Mouse (Mus musculus) heart, postnatal 0 days (tissue): ENCODE data around the gene Mrpl53. TPM values are rescaled to one million over a fixed set of nuclear protein-coding genes. Genes with fewer than 3 reads are reported as not detected.

Experiments
- ATAC-seq: fragments of 200-750 bp; cut with Nextera tagmentation; 2 replicates; pipeline ENCODE4 v1.8.0; 2017; ENCODE audit warnings: low read depth, moderate number of reproducible peaks, moderate library complexity; ENCODE audit not compliant: insufficient read depth
- DNase-seq: peaks from one replicate; pipeline ENCODE4 v3.0.0-alpha.2; 2016; ENCODE audit warnings: low spot score
- H3K27ac ChIP-seq: fragments of 300-500 bp; sonication (generic); 2 replicates; pipeline ENCODE4 v1.5.1; 2014; ENCODE audit warnings: low read depth, mild to moderate bottlenecking
- H3K27me3 ChIP-seq: fragments of 300-500 bp; sonication (generic); 2 replicates; pipeline ENCODE4 v1.6.1; 2014; ENCODE audit warnings: low read length, mixed read lengths; ENCODE audit not compliant: control insufficient read depth, insufficient read depth
- H3K36me3 ChIP-seq: fragments of 300-500 bp; sonication (generic); replicated peaks from 2 replicates; pipeline ENCODE4 v1.6.1; 2014; ENCODE audit warnings: low read length, mixed read lengths; ENCODE audit not compliant: control insufficient read depth, insufficient read depth
- H3K4me1 ChIP-seq: fragments of 300-500 bp; sonication (generic); 2 replicates; pipeline ENCODE4 v1.6.1; 2014; ENCODE audit warnings: antibody characterized with exemption; ENCODE audit not compliant: control insufficient read depth, insufficient read depth
- H3K4me2 ChIP-seq: fragments of 300-500 bp; sonication (generic); 2 replicates; pipeline ENCODE4 v1.6.1; 2014; ENCODE audit warnings: low read depth, mild to moderate bottlenecking, low read length, moderate library complexity
- H3K4me3 ChIP-seq: fragments of 300-500 bp; sonication (generic); 2 replicates; pipeline ENCODE4 v1.5.1; 2014; ENCODE audit warnings: low read depth, low read length
- H3K9ac ChIP-seq: fragments of 300-500 bp; sonication (generic); replicated peaks from 2 replicates; pipeline ENCODE4 v1.6.1; 2014; ENCODE audit warnings: low read depth, low read length, mixed read lengths
- H3K9me3 ChIP-seq: fragments of 300-500 bp; sonication (generic); replicated peaks from 2 replicates; pipeline ENCODE4 v1.6.1; 2016; ENCODE audit warnings: low read length; ENCODE audit not compliant: control insufficient read depth
- CTCF ChIP-seq: IDR thresholded peaks from 2 replicates; pipeline ENCODE4 v1.5.1; 2016; ENCODE audit warnings: antibody characterized with exemption, control low read depth, low read depth
- EP300 ChIP-seq: IDR thresholded peaks from 2 replicates; pipeline ENCODE4 v1.6.1; 2016; ENCODE audit warnings: antibody characterized with exemption, low read depth
- WGBS: fragments of 180-500 bp; shearing (Covaris S2); extraction: QIAGEN DNeasy Blood & Tissue Kit; methylation state at CpG from one replicate; pipeline ENCODE4 v1.1.7; 2014; 5-methylcytosine and 5-hydroxymethylcytosine counted together
- polyA plus RNA-seq: library from polyadenylated mRNA; unstranded; fragments of >200 nt; fragmentation: Nextera tagmentation; extraction: Ambion mirVana; gene quantifications from 2 replicates; pipeline ENCODE4 v1.2.1, GENCODE M21; 2015
- total RNA-seq: library from RNA; depleted of rRNA; stranded (reverse); fragments of >200 nt; gene quantifications from 2 replicates; pipeline ENCODE4 v1.2.3, GENCODE M21; 2014; ENCODE audit warnings: low replicate concordance

Gene Mrpl53
- total and polyA plus RNA-seq, 2 experiments from 2014 or later: 156 to 242 TPM

DNA sequence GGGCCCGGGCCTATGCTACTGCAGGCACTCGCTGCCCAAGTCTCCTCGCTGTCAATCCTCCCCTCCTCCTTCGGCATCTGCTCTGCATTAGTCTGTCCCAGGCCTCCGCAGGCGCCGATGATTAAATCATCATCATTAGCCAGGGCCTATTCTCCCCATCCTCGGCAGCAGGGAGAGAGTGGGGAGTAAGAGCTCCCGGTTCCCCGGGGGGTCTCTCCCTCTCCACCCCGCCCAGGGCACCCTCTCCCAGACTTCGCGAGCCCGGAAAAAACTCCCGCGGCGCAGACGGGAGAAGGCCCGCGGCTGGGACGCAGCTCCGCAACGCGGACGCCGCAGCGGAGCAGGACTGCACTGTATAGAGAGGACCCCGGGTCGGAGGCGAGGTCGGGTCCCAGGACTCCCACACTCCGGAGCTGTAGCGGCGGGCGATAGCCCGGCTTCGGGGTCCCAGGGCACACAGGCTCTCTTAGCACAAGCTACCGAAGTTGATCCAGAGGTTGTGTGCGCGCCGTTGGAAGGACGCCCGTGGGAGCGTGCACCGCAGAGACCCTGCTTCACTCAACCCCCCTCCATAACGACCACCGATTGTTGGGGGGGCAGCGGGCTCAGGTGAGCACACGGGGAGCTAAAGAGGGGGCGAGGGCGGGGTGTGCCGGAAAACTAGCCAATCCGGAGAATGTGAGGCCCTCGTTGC is 31.1 kb upstream of the Mrpl53 start, which contains the start of gene Pcgf1:
Pcgf1 (plus strand) TSS at position 240 of the 694 bp plus-strand sequence.
- no peaks in the 10 kb centered on the region for H3K9me3 ChIP-seq
- WGBS: under 1% methylated on average over 54 of the region's 54 CpGs
- peaks cover 48% of the 10 kb centered on the region for H3K27me3 ChIP-seq
- H3K4me3 ChIP-seq: peak within 1 kb of the TSS; percentile 87
- no peak for DNase-seq
- H3K27ac ChIP-seq: peak within 1 kb of the TSS; percentile 80
- TF ChIP-seq EP300 (no peak), CTCF (no peak)
- peak within 1 kb of the TSS; percentile 100 for H3K4me2 ChIP-seq
- peak within 1 kb of the TSS; percentile 82 for H3K9ac ChIP-seq
- peaks cover 28% of the 10 kb centered on the region; the same call in 1 of the 2 replicates for H3K36me3 ChIP-seq
- ATAC-seq: peak; percentile 51
- 0 out of 2 replicates have a peak, but pooled peaks cover 4% of the 10 kb centered on the region for H3K4me1 ChIP-seq

DNA sequence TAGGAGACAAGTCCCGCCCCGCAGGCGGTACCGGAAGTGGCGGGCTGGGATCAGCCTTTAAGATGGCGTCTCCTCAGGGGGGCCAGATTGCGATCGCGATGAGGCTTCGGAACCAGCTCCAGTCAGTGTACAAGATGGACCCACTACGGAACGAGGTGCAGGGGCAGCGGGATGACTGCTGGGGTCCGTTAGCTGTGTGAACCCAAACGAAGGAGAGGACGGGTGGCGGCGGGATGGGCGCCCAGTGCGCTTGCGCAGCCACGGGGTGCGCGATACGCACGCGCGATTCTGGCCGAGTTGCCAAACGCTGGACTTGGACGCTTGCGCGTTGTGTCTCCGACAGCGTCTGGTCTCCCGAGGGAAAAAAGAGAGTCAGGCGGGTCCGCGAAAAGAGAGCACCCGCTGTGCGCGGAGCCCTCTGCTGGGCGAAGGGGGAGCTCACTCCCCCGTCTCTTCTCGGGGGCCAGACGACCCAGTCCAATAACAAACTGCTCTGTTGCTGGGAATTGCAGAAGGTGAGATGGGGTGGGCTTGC is 30.4 kb upstream of the Mrpl53 start:
- H3K4me2 ChIP-seq: peak overlapping the region; percentile 100
- DNase-seq (peak; percentile 94), ATAC-seq (peak; percentile 92)
- H3K9me3 ChIP-seq: no peaks in the 10 kb centered on the region
- H3K27ac ChIP-seq: peak overlapping the region; percentile 80
- peaks cover 28% of the 10 kb centered on the region; the same call in 1 of the 2 replicates for H3K36me3 ChIP-seq
- H3K4me3 ChIP-seq: peak overlapping the region; percentile 87
- 0 out of 2 replicates have a peak, but pooled peaks cover 4% of the 10 kb centered on the region for H3K4me1 ChIP-seq
- H3K9ac ChIP-seq: peak overlapping the region; percentile 82
- TF ChIP-seq EP300: no peak
- TF ChIP-seq CTCF: peak; percentile 54
- peaks cover 49% of the 10 kb centered on the region for H3K27me3 ChIP-seq
- under 1% methylated on average over 45 of the region's 46 CpGs for WGBS

DNA sequence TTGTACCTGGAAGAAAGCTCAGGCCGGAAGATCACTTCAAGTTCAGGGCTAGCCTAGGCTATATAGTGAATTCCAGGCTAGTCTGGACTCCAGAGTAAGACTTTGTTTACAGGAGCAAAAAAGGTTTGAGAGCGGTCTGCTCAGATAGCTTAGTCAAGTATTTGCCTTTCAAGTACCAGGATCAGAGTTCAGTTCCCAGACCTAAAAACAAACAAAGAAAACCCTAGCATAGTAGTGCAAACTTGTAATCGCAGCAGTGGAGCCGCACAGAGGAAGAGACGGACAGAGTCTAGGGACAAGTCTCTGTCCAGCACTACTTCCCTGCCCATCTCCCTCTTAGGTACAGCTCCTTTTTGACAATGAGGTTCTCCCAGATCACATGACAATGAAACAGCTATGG is 28.6 kb upstream of the Mrpl53 start:
- TF ChIP-seq CTCF (no peak), EP300 (no peak)
- Histone ChIP-seq H3K4me1 (0 out of 2 replicates have a peak, but pooled peaks cover 4% of the 10 kb centered on the region), H3K9me3 (no peaks in the 10 kb centered on the region), H3K27ac (no peak overlapping the region), H3K27me3 (peaks cover 49% of the 10 kb centered on the region), H3K4me2 (no peak overlapping the region), H3K9ac (no peak overlapping the region), H3K36me3 (peaks cover 28% of the 10 kb centered on the region; the same call in 1 of the 2 replicates), H3K4me3 (no peak overlapping the region)
- DNase-seq: no peak
- no peak for ATAC-seq
- 91% methylated on average over 5 of the region's 5 CpGs for WGBS

DNA sequence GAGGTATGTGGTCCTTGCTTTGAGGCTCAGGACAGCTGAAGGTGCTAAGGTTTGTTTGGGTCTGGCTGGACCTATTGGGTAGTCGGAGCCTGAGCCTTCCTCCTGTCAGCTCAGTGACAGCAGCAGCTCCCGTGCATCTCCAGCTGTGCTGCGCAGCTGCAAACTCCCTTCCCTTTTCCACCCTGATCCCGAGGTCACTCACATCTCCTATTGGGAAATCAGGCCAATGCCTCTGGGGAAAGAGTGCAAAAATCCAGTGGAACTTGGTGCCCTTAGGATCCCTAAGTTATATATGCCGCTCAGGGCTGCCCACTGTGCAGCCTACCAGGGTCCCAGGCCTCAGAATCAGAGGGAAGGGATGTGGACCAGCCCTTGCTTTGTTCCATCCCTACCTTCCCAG is 25.3 kb upstream of the Mrpl53 start:
- no peak for TF ChIP-seq EP300
- TF ChIP-seq CTCF: no peak
- Histone ChIP-seq H3K27ac (no peak overlapping the region), H3K9ac (no peak overlapping the region), H3K4me2 (no peak overlapping the region), H3K36me3 (peaks cover 28% of the 10 kb centered on the region; the same call in 1 of the 2 replicates), H3K4me3 (no peak overlapping the region), H3K4me1 (0 out of 2 replicates have a peak, but pooled peaks cover 20% of the 10 kb centered on the region), H3K9me3 (no peaks in the 10 kb centered on the region), H3K27me3 (peaks cover 62% of the 10 kb centered on the region)
- ATAC-seq: no peak
- 20% methylated on average over 5 of the region's 5 CpGs for WGBS
- DNase-seq: no peak

DNA sequence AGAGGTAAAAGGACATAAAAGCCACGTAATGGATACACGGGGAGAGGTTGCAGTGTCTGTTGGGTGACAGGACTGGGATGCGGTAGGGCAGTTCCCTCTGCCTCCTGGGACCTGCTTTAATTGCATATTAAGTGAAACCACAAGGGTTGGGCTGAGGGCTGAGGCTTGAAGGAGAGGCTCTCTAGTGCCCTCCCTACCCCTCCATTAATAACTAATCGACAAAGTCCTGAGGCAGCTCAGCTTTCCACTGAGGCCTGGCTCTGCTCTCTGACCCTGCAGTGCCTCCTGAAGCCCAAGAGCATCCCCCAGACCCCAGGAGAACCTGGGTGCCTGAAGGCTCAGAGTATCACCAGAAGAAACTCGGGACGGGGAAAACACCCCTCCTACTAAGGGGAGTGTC is 24.4 kb upstream of the Mrpl53 start:
- WGBS: 17% methylated on average over 6 of the region's 6 CpGs
- Histone ChIP-seq H3K9ac (no peak overlapping the region), H3K27me3 (peaks cover 68% of the 10 kb centered on the region)

More for the DNA sequence above, 24.4 kb upstream of the Mrpl53 start:
- 0 out of 2 replicates have a peak, but pooled peaks cover 15% of the 10 kb centered on the region for H3K4me1 ChIP-seq
- no peak for DNase-seq
- H3K4me3 ChIP-seq: no peak overlapping the region
- ATAC-seq: no peak
- TF ChIP-seq CTCF (no peak), EP300 (no peak)
- H3K36me3 ChIP-seq: peaks cover 28% of the 10 kb centered on the region; the same call in 1 of the 2 replicates
- H3K9me3 ChIP-seq: no peaks in the 10 kb centered on the region
- no peak overlapping the region for H3K27ac ChIP-seq
- H3K4me2 ChIP-seq: no peak overlapping the region
